Mouse (Mus musculus) gastrocnemius, adult 2 months (tissue): ENCODE results near the gene Trpv3. TPM values are rescaled to one million over a fixed set of nuclear protein-coding genes. Genes with fewer than 3 reads are reported as not detected.
"Not testable (repeated sequence)": the region's sequence is repeated elsewhere in the genome, so short reads cannot be mapped to it uniquely, and the experiment has no call there.

Experiments used
- DNase-seq: peaks from one replicate; pipeline ENCODE4 v3.0.0; 2022
- H3K27ac ChIP-seq: fragments of 200-600 bp; 2 replicates; pipeline ENCODE4 v1.8.1; 2022; ENCODE audit warnings: mild to moderate bottlenecking
- H3K4me3 ChIP-seq: fragments of 200-600 bp; 2 replicates; pipeline ENCODE4 v1.8.1; 2022; ENCODE audit warnings: mild to moderate bottlenecking, moderate library complexity
- CTCF ChIP-seq: fragments of 200-600 bp; IDR thresholded peaks from 2 replicates; pipeline ENCODE4 v1.8.1; 2022; ENCODE audit warnings: antibody characterized with exemption, mild to moderate bottlenecking, moderate library complexity
- intact Hi-C: fragments of 180-260 bp; cut with DNase I; formaldehyde crosslinking; loops from one replicate; pipeline ENCODE4 v1.15.1; 2025
- total RNA-seq, 2 experiments: library from RNA; stranded (reverse); gene quantifications; 2 replicates each; pipeline ENCODE4 v1.2.3; 2021

Gene Trpv3
- total RNA-seq, 2 experiments from 2014 or later, result not detected

GRCm38 (mm10) chr11:73257362-73257945 lies 9.7 kb upstream of the Trpv3 start:
- DNase-seq, result no peak
- no peak for TF ChIP-seq CTCF
- no peak overlapping the region for H3K27ac ChIP-seq
- H3K4me3 ChIP-seq, result no peak overlapping the region
- intact Hi-C loops, result no loop called here

- intact Hi-C loops, result no loop called here
- no peak overlapping the region for H3K27ac ChIP-seq
- no peak for DNase-seq
- H3K4me3 ChIP-seq, result no peak overlapping the region
- no peak for TF ChIP-seq CTCF
These were observed 8.5 kb upstream of the Trpv3 start for GRCm38 (mm10) chr11:73258664-73259063.

GRCm38 (mm10) chr11:73260457-73260856 lies 6.7 kb upstream of the Trpv3 start:
- no peak for TF ChIP-seq CTCF
- no peak for DNase-seq
- H3K4me3 ChIP-seq, result no peak overlapping the region
- intact Hi-C loops, result no loop called here
- no peak overlapping the region for H3K27ac ChIP-seq

GRCm38 (mm10) chr11:73261385-73261784 lies 5.8 kb upstream of the Trpv3 start:
- no peak overlapping the region for H3K4me3 ChIP-seq
- no peak for DNase-seq
- intact Hi-C loops, result no loop called here
- no peak overlapping the region for H3K27ac ChIP-seq
- no peak for TF ChIP-seq CTCF

GRCm38 (mm10) chr11:73274821-73275220 lies 7.6 kb downstream of the Trpv3 start:
- peak; percentile 33 for DNase-seq
- intact Hi-C loops, result loop anchor here (5.0 kb wide), 1 partner anchor 138 kb away; the partner anchor contains the start of gene Haspin
- H3K27ac ChIP-seq, result no peak overlapping the region
- no peak overlapping the region for H3K4me3 ChIP-seq
- TF ChIP-seq CTCF, result no peak

- intact Hi-C loops, result no loop called here
- Histone ChIP-seq H3K4me3 (no peak overlapping the region), H3K27ac (no peak overlapping the region)
- no peak for TF ChIP-seq CTCF
- no peak for DNase-seq
These were observed 13.5 kb downstream of the Trpv3 start for GRCm38 (mm10) chr11:73280710-73281109.

- Histone ChIP-seq H3K27ac (peak overlapping the region; percentile 31; the same call in 1 of the 2 replicates), H3K4me3 (peak overlapping the region; percentile 69)
- TF ChIP-seq CTCF, result peak; percentile 53
- intact Hi-C loops, result no loop called here
- DNase-seq, result peak; percentile 53
These were observed 14.4 kb downstream of the Trpv3 start for GRCm38 (mm10) chr11:73281528-73282027.

- intact Hi-C loops, result no loop called here
- DNase-seq, result no peak
- no peak for TF ChIP-seq CTCF
- Histone ChIP-seq H3K4me3 (no peak overlapping the region), H3K27ac (no peak overlapping the region)
These were observed 16.2 kb downstream of the Trpv3 start for GRCm38 (mm10) chr11:73283369-73283768.

GRCm38 (mm10) chr11:73283926-73284325 lies 16.7 kb downstream of the Trpv3 start:
- no peak for DNase-seq
- H3K4me3 ChIP-seq, result no peak overlapping the region
- H3K27ac ChIP-seq, result peak overlapping the region; percentile 38
- no peak for TF ChIP-seq CTCF
- intact Hi-C loops, result no loop called here

GRCm38 (mm10) chr11:73284351-73284750 lies 17.2 kb downstream of the Trpv3 start:
- peak overlapping the region; percentile 38; the same call in 1 of the 2 replicates for H3K27ac ChIP-seq
- intact Hi-C loops, result no loop called here
- no peak for DNase-seq

GRCm38 (mm10) chr11:73289621-73290020 lies 22.4 kb downstream of the Trpv3 start:
- TF ChIP-seq CTCF, result no peak
- intact Hi-C loops, result no loop called here
- no peak for DNase-seq
- no peak overlapping the region for H3K27ac ChIP-seq
- no peak overlapping the region for H3K4me3 ChIP-seq

More at GRCm38 (mm10) chr11:73284351-73284750, 17.2 kb downstream of the Trpv3 start:
- no peak for TF ChIP-seq CTCF
- no peak overlapping the region for H3K4me3 ChIP-seq

GRCm38 (mm10) chr11:73303123-73303522 lies 35.9 kb downstream of the Trpv3 start:
- no peak for DNase-seq
- intact Hi-C loops, result no loop called here
- no peak for TF ChIP-seq CTCF
- Histone ChIP-seq H3K4me3 (no peak overlapping the region), H3K27ac (no peak overlapping the region)

- H3K27ac ChIP-seq, result no peak overlapping the region
- intact Hi-C loops, result no loop called here
- H3K4me3 ChIP-seq, result no peak overlapping the region
- DNase-seq, result no peak
- TF ChIP-seq CTCF, result no peak
These were observed 48.8 kb downstream of the Trpv3 start for GRCm38 (mm10) chr11:73315961-73316360.

- H3K27ac ChIP-seq, DNase-seq, intact Hi-C loops, H3K4me3 ChIP-seq: not testable (repeated sequence)
These were observed 51.4 kb downstream of the Trpv3 start for GRCm38 (mm10) chr11:73318581-73318980.

- DNase-seq, intact Hi-C loops, H3K4me3 ChIP-seq, H3K27ac ChIP-seq: not testable (repeated sequence)
These were observed 53.9 kb downstream of the Trpv3 start for GRCm38 (mm10) chr11:73321064-73321463.
